In the genomic region with DNA sequence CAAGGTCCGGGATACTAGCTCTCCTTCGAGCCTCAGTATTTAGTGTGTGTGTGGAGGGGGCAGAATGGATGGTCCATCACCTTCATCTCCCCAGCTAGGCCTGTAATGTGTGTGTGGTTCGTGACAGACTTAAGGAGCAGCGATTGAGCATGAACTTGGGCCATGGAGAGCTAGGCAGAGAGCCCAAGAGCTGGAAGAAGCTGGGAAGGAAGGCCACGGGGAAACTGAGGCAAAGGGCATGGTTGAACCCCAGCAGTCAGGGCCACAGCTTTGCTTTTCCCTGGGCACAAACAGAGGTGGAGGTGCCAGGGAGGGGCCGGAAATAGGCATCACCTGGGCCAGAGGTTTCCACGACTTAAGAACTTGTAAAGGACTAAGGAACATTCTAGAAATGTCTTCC, we compare ENCODE assay signal across 30 mouse cellular contexts. TPM values are rescaled to one million over a fixed set of nuclear protein-coding genes. Genes with fewer than 3 reads are reported as not detected.
A peak's percentile ranks its signal among the peaks of the same experiment; 100 is the strongest.
DNase-seq lines count a peak whose midpoint lies in the region; ATAC-seq lines count a peak whose summit lies in the region.
"Had no signal": no experiment of that assay in that cellular context is flagged by ENCODE, and none has a peak within 500 bp of the region (broad histone marks: within the 10 kb centered on the region; RNA-seq: fewer than 3 reads in every experiment).

No protein-coding gene starts in this region.

- H3K36me3 ChIP-seq in embryonic facial prominence, embryonic 12.5 days, result peaks cover 32% of the 10 kb centered on the region
- H3K36me3 ChIP-seq in embryonic facial prominence, embryonic 10.5 days (replicated peaks), result peaks cover 52% of the 10 kb centered on the region
- peaks cover 18% of the 10 kb centered on the region; the same call in 1 of the 2 replicates for H3K36me3 ChIP-seq in kidney, embryonic 16.5 days (ENCODE audit: insufficient read depth, low read length)
- 0 out of 2 replicates have a peak, but pooled peaks cover 4% of the 10 kb centered on the region for H3K36me3 ChIP-seq in neural tube, embryonic 15.5 days
- H3K36me3 ChIP-seq in stomach, embryonic 16.5 days (ENCODE audit: control insufficient read depth, insufficient read depth, low read length), result peaks cover 15% of the 10 kb centered on the region; the same call in 1 of the 2 replicates
- H3K36me3 ChIP-seq: hindbrain, embryonic 15.5 days had no signal

- no peak overlapping the region for H3K27ac ChIP-seq in embryonic facial prominence, embryonic 12.5 days
- no peak overlapping the region for H3K27ac ChIP-seq in embryonic facial prominence, embryonic 10.5 days (replicated peaks)
- H3K27ac ChIP-seq in kidney, embryonic 16.5 days (ENCODE audit: low read length), result no peak overlapping the region
- 0 out of 2 replicates have a peak overlapping the region, but pooled peaks have one; percentile 19 for H3K27ac ChIP-seq in neural tube, embryonic 15.5 days (replicated peaks)
- H3K27ac ChIP-seq in stomach, embryonic 16.5 days (ENCODE audit: low read length), result no peak overlapping the region
- H3K27ac ChIP-seq: heart, embryonic 10.5 days; hindbrain, embryonic 15.5 days; macrophage; neural tube, embryonic 12.5 days had no signal

- H3K9me3 ChIP-seq in embryonic facial prominence, embryonic 12.5 days, result no peaks in the 10 kb centered on the region
- H3K9me3 ChIP-seq in embryonic facial prominence, embryonic 10.5 days, result no peaks in the 10 kb centered on the region
- no peaks in the 10 kb centered on the region for H3K9me3 ChIP-seq in kidney, embryonic 16.5 days (ENCODE audit: low read length)
- no peaks in the 10 kb centered on the region for H3K9me3 ChIP-seq in neural tube, embryonic 15.5 days (replicated peaks)
- H3K9me3 ChIP-seq in stomach, embryonic 16.5 days (replicated peaks; ENCODE audit: control insufficient read depth, low read length), result no peaks in the 10 kb centered on the region
- H3K9me3 ChIP-seq: heart, embryonic 10.5 days; hindbrain, embryonic 15.5 days; neural tube, embryonic 12.5 days had no signal

- WGBS in embryonic facial prominence, embryonic 12.5 days, result 79% methylated on average over 7 of the region's 7 CpGs
- WGBS in embryonic facial prominence, embryonic 10.5 days, result 85% methylated on average over 7 of the region's 7 CpGs
- 72% methylated on average over 7 of the region's 7 CpGs for WGBS in kidney, embryonic 16.5 days
- 79% methylated on average over 7 of the region's 7 CpGs for WGBS in neural tube, embryonic 15.5 days
- WGBS in stomach, embryonic 16.5 days, result 82% methylated on average over 7 of the region's 7 CpGs

- no peaks in the 10 kb centered on the region for H3K27me3 ChIP-seq in embryonic facial prominence, embryonic 12.5 days
- H3K27me3 ChIP-seq in embryonic facial prominence, embryonic 10.5 days (replicated peaks; ENCODE audit: low read depth, poor library complexity, severe bottlenecking), result no peaks in the 10 kb centered on the region
- H3K27me3 ChIP-seq in kidney, embryonic 16.5 days (ENCODE audit: insufficient read depth, low read length), result no peaks in the 10 kb centered on the region
- H3K27me3 ChIP-seq in neural tube, embryonic 15.5 days (replicated peaks), result no peaks in the 10 kb centered on the region
- H3K27me3 ChIP-seq in stomach, embryonic 16.5 days (ENCODE audit: control insufficient read depth, insufficient read depth, low read length), result no peaks in the 10 kb centered on the region
- H3K27me3 ChIP-seq: hindbrain, embryonic 15.5 days; neural tube, embryonic 12.5 days had no signal

- no peak overlapping the region for H3K9ac ChIP-seq in embryonic facial prominence, embryonic 12.5 days
- no peak overlapping the region for H3K9ac ChIP-seq in kidney, embryonic 16.5 days (replicated peaks; ENCODE audit: low read length)
- no peak overlapping the region for H3K9ac ChIP-seq in neural tube, embryonic 15.5 days (replicated peaks)
- no peak overlapping the region for H3K9ac ChIP-seq in stomach, embryonic 16.5 days (ENCODE audit: low read length)
- H3K9ac ChIP-seq: hindbrain, embryonic 15.5 days; liver, postnatal 0 days; neural tube, embryonic 12.5 days had no signal

- H3K4me1 ChIP-seq in embryonic facial prominence, embryonic 12.5 days, result peaks cover 3% of the 10 kb centered on the region; the same call in 1 of the 2 replicates
- H3K4me1 ChIP-seq in embryonic facial prominence, embryonic 10.5 days, result peaks cover 16% of the 10 kb centered on the region
- H3K4me1 ChIP-seq in kidney, embryonic 16.5 days (ENCODE audit: insufficient read depth, low read length), result no peaks in the 10 kb centered on the region
- peaks cover 17% of the 10 kb centered on the region for H3K4me1 ChIP-seq in neural tube, embryonic 15.5 days
- H3K4me1 ChIP-seq in stomach, embryonic 16.5 days (ENCODE audit: control insufficient read depth, insufficient read depth, low read length), result peaks cover 4% of the 10 kb centered on the region; the same call in 1 of the 2 replicates
- H3K4me1 ChIP-seq: heart, embryonic 10.5 days had no signal

- H3K4me2 ChIP-seq in embryonic facial prominence, embryonic 12.5 days (replicated peaks), result no peak overlapping the region
- no peak overlapping the region for H3K4me2 ChIP-seq in kidney, embryonic 16.5 days (replicated peaks; ENCODE audit: low read depth, low read length)
- no peak overlapping the region for H3K4me2 ChIP-seq in neural tube, embryonic 15.5 days
- H3K4me2 ChIP-seq in stomach, embryonic 16.5 days (ENCODE audit: low read depth, low read length), result no peak overlapping the region
- H3K4me2 ChIP-seq: hindbrain, embryonic 15.5 days; liver, embryonic 11.5 days; neural tube, embryonic 12.5 days had no signal

- no peak overlapping the region for H3K4me3 ChIP-seq in embryonic facial prominence, embryonic 12.5 days
- H3K4me3 ChIP-seq in embryonic facial prominence, embryonic 10.5 days, result no peak overlapping the region
- H3K4me3 ChIP-seq in kidney, embryonic 16.5 days (ENCODE audit: low read length), result no peak overlapping the region
- H3K4me3 ChIP-seq in neural tube, embryonic 15.5 days (replicated peaks), result no peak overlapping the region
- no peak overlapping the region for H3K4me3 ChIP-seq in stomach, embryonic 16.5 days (replicated peaks; ENCODE audit: low read length)
- H3K4me3 ChIP-seq: erythroblast, embryonic 14.5 days; heart, embryonic 10.5 days; hindbrain, embryonic 15.5 days; neural tube, embryonic 12.5 days had no signal

- ATAC-seq in embryonic facial prominence, embryonic 12.5 days (ENCODE audit: insufficient number of reproducible peaks, insufficient read depth, low FRiP score, low TSS enrichment), result peak; percentile 52; the same call in 1 of the 2 replicates
- peak; percentile 24; the same call in 1 of the 2 replicates for ATAC-seq in kidney, embryonic 16.5 days (ENCODE audit: low FRiP score, low TSS enrichment)
- ATAC-seq in neural tube, embryonic 15.5 days (ENCODE audit: low FRiP score), result no peak
- 0 out of 2 replicates have a peak, but pooled peaks have one; percentile 7 for ATAC-seq in stomach, embryonic 16.5 days (ENCODE audit: insufficient read depth, low FRiP score)
- ATAC-seq: activated CD4-positive, CD25-positive, alpha-beta regulatory T cell, adult 4 months; inflammation-experienced regulatory T-cells, adult 6 months; liver, postnatal 0 days had no signal

- DNase-seq in embryonic facial prominence, embryonic 10.5 days (ENCODE audit: low spot score), result no peak
- no peak for DNase-seq in kidney, adult 11 months
- no peak for DNase-seq in neural tube, embryonic 10.5 days (ENCODE audit: extremely low spot score, low spot score)
- DNase-seq in thymus, postnatal 10 days (ENCODE audit: low spot score in 2 of 2), result no peak
- DNase-seq: adrenal gland, adult 2 months; adrenal gland, postnatal 36 days; cerebellum, adult 18-20 months; cerebellum, postnatal 10 days; gastrocnemius, postnatal 10 days; heart, postnatal 4 days; kidney, postnatal 14 days; layer of hippocampus, adult 9-11 months; liver, postnatal 0 days; lung, postnatal 10 days; midbrain, embryonic 14.5 days; right cerebral cortex, postnatal 4 days; thymus, adult 18-20 months; thymus, postnatal 4 days had no signal

RNA-seq across cellular contexts. Expression of gene Igfbp5, which starts 17.5 kb away (rescaled TPM):
- polyA plus RNA-seq in embryonic facial prominence, embryonic 12.5 days (2016; fragmentation: Nextera tagmentation; extraction: Ambion mirVana), result 142 and 150 TPM in 2 replicates
- 75.4 and 87.4 TPM in 2 replicates for polyA plus RNA-seq in embryonic facial prominence, embryonic 10.5 days (2016; fragmentation: Nextera tagmentation; extraction: Ambion mirVana)
- polyA plus RNA-seq in kidney, embryonic 16.5 days (2015; fragmentation: Nextera tagmentation; extraction: Ambion mirVana), result 89.0 and 104 TPM in 2 replicates
- 90.8 and 102 TPM in 2 replicates for polyA plus RNA-seq in neural tube, embryonic 15.5 days (2015; fragmentation: Nextera tagmentation; extraction: Ambion mirVana)
- 122 and 123 TPM in 2 replicates for polyA plus RNA-seq in stomach, embryonic 16.5 days (2015; fragmentation: Nextera tagmentation; extraction: Ambion mirVana)
- polyA plus RNA-seq: activated CD4-positive, CD25-positive, alpha-beta regulatory T cell, adult 4 months; erythroblast, embryonic 14.5 days had no signal

RNA-seq across cellular contexts. Expression of gene Igfbp2, which starts 32.8 kb away (rescaled TPM):
- 429 and 434 TPM in 2 replicates for polyA plus RNA-seq in embryonic facial prominence, embryonic 12.5 days (2016; fragmentation: Nextera tagmentation; extraction: Ambion mirVana)
- 474 and 479 TPM in 2 replicates for polyA plus RNA-seq in embryonic facial prominence, embryonic 10.5 days (2016; fragmentation: Nextera tagmentation; extraction: Ambion mirVana)
- 144 and 152 TPM in 2 replicates for polyA plus RNA-seq in kidney, embryonic 16.5 days (2015; fragmentation: Nextera tagmentation; extraction: Ambion mirVana)
- polyA plus RNA-seq in neural tube, embryonic 15.5 days (2015; fragmentation: Nextera tagmentation; extraction: Ambion mirVana), result 278 and 341 TPM in 2 replicates
- polyA plus RNA-seq in stomach, embryonic 16.5 days (2015; fragmentation: Nextera tagmentation; extraction: Ambion mirVana), result 375 and 392 TPM in 2 replicates
- polyA plus RNA-seq: activated CD4-positive, CD25-positive, alpha-beta regulatory T cell, adult 4 months; inflammation-experienced regulatory T-cells, adult 6 months; macrophage had no signal
